Mouse (Mus musculus): ENCODE data around the gene Olfr190.
"Not testable (repeated sequence)": the region's sequence is repeated elsewhere in the genome, so short reads cannot be mapped to it uniquely, and the experiment has no call there.

Gene Olfr190

DNA sequence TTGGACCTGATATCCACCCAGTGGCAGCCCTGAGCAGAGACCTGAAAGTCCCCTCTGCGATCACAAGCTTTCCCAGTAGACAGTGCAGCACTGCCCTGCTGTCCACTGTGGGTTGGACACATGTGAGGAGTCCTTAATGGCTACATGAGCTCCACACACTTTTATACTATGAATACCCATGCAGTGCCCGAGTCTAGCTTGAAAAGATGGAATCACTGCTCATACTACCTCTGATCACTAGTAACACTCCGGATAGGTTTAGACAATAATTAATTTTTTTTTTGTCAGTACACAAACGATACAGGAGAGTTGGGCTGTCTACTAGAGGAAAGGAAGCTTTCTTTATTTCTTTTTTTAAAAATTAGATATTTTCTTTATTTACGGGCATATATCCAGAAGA, at the start of gene Olfr190:
Gene Olfr190 (minus strand): TSS at position 101 of the 400 bp plus-strand sequence.
- no peak for DNase-seq (ENCODE audit: low spot score)

DNA sequence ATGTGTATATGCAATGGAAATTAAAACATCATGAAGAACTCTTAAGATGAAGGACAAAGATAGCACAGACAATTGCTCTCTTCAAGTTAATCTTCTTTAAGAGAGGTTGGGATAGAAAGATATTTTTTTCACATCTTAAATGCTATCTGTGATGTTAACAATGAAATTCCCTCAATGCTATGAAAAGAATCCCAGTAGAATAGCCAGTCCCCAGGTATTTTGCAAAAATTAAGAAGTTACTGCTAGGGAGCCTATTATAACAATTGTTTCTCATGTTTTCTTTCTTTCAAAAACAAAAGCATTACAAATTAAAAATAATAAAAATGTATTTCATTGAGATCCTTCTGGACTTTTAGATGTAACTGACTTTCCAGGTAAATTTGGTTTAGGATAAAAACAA, 43.2 kb upstream of the Olfr190 start, which contains the start of gene Olfr194:
Gene Olfr194 (minus strand): TSS at position 101 of the 400 bp plus-strand sequence.
- DNase-seq (ENCODE audit: low spot score): no peak

DNA sequence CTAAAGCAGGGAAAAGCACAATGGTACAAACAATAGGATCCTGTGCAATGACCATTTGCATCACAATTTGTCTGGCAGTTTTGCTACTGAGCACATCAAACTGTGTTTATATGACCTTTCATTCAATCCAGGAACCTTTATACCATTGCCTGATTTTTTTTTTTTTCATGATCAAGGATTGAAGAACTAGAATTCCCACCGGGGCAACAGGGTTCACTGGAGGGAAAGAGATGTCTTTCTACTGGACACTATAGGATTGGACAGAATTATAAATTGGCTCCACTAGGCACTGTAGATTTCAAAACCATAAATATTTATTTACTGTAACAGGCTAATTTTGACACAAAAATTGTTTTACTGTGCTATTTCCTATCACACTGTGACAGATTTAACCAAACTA, 34.0 kb upstream of the Olfr190 start, which contains the start of gene Olfr193:
Gene Olfr193 (minus strand): TSS at position 101 of the 400 bp plus-strand sequence.
- DNase-seq (ENCODE audit: low spot score): no peak

DNA sequence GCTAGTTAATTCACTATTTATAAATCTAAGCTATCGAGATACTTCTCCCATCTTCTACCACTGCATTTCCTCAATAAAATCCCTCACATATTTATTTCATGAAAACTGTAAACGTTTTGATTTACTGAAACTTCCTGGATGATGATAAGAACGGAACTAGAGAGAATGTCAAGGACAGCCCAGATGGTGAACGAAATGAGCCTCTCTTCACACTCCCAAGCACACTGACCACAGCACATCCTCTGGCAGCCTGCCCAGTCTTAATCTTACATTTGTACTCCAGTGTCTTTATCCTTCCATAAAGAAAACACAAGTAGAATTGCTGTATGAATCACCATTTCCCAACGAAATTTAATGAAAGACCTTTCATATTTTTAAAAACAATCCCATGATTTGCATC, 30.7 kb upstream of the Olfr190 start:
- DNase-seq (ENCODE audit: low spot score): not testable (repeated sequence)

DNA sequence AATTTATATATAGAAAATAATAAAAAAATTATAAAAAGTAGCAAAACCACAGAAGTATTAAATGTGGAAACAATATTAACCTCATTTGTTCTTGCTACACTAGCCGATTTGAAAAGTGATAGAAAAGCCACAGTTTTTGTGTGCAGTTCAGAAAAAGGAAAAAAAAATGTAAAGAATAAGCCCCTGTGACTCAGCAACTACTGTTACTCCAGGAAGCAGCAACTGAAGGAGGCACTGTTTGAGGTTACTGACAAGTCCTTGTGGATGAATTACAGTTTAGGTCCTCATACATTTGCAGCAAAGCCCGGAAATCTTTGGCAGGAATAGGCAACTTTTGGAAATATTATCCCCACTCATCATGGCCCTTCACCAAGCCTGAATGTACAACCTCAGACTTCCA, 27.5 kb upstream of the Olfr190 start:
- no peak for DNase-seq (ENCODE audit: low spot score)

DNA sequence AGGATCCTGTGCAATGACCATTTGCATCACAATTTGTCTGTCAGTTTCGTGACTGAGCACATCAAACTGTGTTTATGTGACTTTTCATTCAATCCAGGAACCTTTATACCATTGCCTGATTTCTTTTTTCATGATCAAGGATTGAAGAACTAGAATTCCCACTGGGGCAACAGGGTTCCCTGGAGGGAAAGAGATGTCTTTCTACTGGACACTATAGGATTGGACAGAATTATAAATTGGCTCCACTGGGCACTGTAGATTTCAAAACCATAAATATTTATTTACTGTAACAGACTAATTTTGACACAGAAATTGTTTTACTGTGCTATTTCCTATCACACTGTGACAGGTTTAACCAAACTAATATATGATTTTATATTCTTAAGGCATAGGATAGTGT, 11.9 kb upstream of the Olfr190 start, which contains the start of gene Olfr191:
Gene Olfr191 (minus strand): TSS at position 101 of the 400 bp plus-strand sequence.
- DNase-seq (ENCODE audit: low spot score): not testable (repeated sequence)

DNA sequence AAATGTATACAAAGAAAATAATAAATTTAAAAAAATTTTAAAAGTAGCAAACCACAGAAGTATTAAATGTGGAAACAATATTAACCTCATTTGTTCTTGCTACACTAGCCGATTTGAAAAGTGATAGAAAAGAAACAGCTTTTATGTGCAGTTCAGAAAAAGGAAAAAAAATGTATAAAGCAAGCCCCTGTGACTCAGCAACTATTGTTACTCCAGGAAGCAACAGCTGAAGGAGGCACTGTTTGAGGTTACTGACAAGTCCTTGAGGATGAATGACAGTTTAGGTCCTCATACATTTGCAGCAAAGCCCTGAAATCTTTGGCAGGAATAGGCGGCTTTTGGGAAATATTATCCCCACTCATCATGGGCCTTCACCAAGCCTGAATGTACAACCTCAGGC, 3.3 kb upstream of the Olfr190 start:
- not testable (repeated sequence) for DNase-seq (ENCODE audit: low spot score)

DNA sequence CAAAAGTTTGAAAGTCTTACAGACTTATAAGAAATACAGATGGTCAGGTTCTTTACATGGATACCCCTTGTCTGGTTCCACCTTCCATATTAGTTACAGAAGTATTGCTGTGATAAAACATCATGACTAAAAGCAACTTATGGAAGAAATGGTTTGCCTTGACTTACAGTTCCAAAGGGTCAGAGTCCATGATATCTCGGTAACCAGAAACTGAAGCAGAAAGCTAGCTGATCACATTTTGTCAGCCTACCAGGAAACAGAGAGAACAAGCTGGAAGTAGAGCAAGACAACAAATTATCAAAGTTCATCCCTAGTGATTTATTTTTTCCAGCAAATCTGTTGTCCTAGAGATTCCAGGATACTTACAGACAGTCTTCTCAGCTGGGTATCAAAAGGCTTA, 4.3 kb downstream of the Olfr190 start:
- DNase-seq (ENCODE audit: low spot score): no peak

DNA sequence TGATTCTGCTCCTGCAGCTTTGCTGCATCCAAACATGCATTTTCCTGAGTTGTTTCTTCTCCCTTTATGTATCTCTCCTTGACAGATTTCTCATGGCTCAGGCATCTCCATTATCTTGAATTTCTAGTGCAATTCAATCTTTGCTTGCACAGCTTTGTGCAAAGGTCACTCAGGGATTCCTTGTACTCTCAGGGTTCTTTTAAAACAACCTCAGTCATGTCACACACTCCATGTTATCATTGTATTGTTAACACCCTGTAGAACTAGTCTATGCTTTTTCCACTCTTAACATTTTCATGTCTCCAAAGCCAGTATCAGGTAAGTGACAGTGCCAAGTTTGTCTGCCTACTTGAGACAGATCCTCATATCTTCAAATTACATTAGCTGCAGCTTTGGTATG, 6.0 kb downstream of the Olfr190 start:
- no peak for DNase-seq (ENCODE audit: low spot score)

DNA sequence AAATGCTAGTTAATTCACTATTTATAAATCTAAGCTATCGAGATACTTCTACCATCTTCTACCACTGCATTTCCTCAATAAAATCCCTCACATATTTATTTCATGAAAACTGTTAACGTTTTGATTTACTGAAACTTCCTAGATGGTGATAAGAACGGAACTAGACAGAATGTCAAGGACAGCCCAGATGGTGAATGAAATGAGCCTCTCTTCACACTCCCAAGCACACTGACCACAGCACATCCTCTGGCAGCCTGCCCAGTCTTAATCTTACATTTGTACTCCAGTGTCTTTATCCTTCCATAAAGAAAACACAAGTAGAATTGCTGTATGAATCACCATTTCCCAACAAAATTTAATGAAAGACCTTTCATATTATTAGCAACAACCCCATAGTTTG, 15.4 kb downstream of the Olfr190 start:
- DNase-seq (ENCODE audit: low spot score): not testable (repeated sequence)

DNA sequence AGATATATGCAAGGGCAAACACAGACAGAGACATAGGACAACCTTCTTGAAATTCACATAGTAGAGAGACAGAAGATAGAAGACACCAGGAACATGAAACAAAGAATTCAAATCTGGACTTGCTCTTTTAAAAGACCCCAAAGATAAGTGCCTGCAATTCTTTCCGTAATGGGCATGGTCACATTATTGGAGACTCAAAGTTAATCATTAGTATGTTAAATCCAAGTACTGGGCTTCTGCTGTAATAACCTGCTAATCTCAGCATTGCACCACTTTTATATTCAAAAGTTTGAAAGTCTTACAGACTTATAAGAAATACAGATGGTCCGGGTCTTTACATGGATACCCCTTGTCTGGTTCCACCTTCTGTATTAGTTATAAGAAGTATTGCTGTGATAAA, 28.5 kb downstream of the Olfr190 start:
- DNase-seq (ENCODE audit: low spot score): not testable (repeated sequence)

DNA sequence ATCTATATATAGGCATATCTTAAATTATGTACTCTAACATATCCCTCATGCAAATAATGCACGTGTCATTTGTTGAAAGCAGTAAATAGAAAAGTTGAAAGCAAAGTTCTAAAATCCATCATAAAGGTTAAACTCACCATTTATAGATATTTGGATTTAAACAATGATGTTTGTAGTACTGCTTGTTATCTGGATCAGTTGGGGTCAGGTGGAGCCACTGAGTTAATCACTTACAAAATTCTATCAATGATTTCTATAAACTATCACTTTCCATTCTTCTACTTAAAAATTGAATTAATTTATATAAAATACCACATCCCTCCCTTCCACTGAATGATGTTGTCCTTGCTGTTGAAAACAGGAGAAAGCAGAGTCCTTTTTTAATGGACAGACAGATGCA, 28.9 kb downstream of the Olfr190 start:
- no peak for DNase-seq (ENCODE audit: low spot score)

DNA sequence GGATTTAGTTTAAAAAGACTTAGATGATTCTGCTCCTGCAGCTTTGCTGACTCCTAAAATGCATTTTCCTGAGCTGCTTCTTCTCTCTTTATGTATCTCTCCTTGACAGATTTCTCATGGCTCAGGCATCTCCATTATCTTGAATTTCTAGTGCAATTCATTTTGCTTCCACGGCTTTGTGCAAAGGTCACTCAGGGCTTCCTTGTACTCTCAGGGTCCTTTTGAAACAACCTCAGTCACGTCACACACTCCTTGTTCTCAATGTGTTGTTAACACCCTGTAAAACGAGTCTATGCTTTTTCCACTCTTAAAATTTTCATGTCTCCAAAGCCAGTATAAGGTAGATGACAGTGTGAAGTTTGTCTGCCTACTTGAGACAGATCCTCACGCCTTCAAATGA, 30.2 kb downstream of the Olfr190 start:
- DNase-seq (ENCODE audit: low spot score): no peak

DNA sequence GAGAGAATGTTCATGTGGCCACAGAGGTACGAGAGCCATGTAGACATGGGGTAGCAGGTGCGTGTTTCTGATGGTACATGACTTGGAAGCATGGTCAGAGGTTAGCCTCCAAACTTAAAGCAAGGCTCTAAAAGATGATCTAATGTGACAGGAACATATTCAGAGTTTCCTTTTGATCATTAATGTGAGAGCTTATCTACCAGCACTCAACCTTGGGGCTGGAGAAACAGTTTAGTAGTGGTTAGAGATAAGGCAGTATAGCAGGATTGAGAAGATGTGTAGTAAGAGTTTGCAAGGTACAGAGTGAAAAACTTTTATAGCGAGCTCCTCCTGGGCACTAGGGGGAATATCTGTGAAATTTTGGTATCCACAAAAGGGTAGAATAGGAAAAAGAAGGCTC, 32.0 kb downstream of the Olfr190 start:
- DNase-seq (ENCODE audit: low spot score): no peak

DNA sequence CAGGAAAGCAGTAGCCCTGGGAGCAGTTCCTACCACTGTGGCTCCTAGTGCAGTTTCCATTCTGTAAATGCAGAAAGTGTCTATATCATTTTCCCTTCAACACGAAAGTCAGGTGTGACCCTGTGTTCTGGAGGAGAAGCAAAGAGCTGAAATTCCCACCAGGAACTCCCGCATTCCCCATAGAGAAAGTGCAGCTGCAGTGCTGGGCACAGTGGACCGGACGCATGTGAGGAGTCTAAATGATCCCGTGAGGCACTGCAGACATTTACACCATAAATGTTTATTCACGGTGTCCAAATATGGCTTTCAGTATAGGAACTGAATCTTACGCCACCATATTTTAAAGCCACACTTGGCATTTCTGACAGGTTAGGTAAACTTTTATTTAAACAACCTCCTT, 38.1 kb downstream of the Olfr190 start, which contains the start of gene Olfr187:
Gene Olfr187 (minus strand): TSS at position 58 of the 400 bp plus-strand sequence.
- no peak for DNase-seq (ENCODE audit: low spot score)

DNA sequence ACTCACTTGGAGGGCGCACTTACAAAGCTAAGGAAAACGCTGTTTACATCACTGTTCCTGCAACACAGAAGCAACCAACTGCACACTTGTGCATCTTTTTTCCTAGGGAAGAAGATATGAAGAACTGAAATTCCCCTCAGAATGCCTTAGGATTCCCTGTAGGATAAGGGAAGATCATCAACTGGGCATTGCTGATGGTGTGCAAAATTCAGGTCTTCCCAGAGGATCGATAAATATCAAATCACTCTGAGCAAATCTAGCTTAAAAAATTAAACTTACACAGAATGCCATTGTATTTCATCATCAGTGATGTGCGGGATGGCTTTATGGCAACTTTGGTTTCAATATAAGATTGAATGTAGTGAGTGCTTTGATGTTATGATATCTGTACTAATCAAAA, 47.6 kb downstream of the Olfr190 start, which contains the start of gene Olfr186:
Gene Olfr186 (minus strand): TSS at position 101 of the 400 bp plus-strand sequence.
- DNase-seq (ENCODE audit: low spot score): no peak
